Mouse (Mus musculus) stomach, embryonic 16.5 days (tissue): ENCODE data around the gene Slc11a2. TPM values are rescaled to one million over a fixed set of nuclear protein-coding genes. Genes with fewer than 3 reads are reported as not detected.

Experiments
- ATAC-seq: fragments of 200-750 bp; cut with Nextera tagmentation; 2 replicates; pipeline ENCODE4 v1.8.0; 2017; ENCODE audit warnings: moderate number of reproducible peaks, moderate TSS enrichment; ENCODE audit not compliant: insufficient read depth, low FRiP score
- H3K27ac ChIP-seq: fragments of 300-500 bp; sonication (generic); 2 replicates; pipeline ENCODE4 v1.5.1; 2014; ENCODE audit warnings: low read length
- H3K27me3 ChIP-seq: fragments of 300-500 bp; sonication (generic); 2 replicates; pipeline ENCODE4 v1.6.1; 2014; ENCODE audit warnings: low read length, control low read depth, mixed read lengths; ENCODE audit not compliant: control insufficient read depth, insufficient read depth
- H3K36me3 ChIP-seq: fragments of 300-500 bp; sonication (generic); 2 replicates; pipeline ENCODE4 v1.6.1; 2014; ENCODE audit warnings: low read length; ENCODE audit not compliant: control insufficient read depth, insufficient read depth
- H3K4me1 ChIP-seq: fragments of 300-500 bp; sonication (generic); 2 replicates; pipeline ENCODE4 v1.6.1; 2014; ENCODE audit warnings: low read length, control low read depth, mixed read lengths; ENCODE audit not compliant: control insufficient read depth, insufficient read depth
- H3K4me2 ChIP-seq: fragments of 300-500 bp; sonication (generic); 2 replicates; pipeline ENCODE4 v1.6.1; 2014; ENCODE audit warnings: low read depth, low read length, mixed read lengths
- H3K4me3 ChIP-seq: fragments of 300-500 bp; sonication (generic); replicated peaks from 2 replicates; pipeline ENCODE4 v1.5.1; 2014; ENCODE audit warnings: mild to moderate bottlenecking, low read length
- H3K9ac ChIP-seq: fragments of 300-500 bp; sonication (generic); 2 replicates; pipeline ENCODE4 v1.6.1; 2014; ENCODE audit warnings: low read length
- H3K9me3 ChIP-seq: fragments of 300-500 bp; sonication (generic); replicated peaks from 2 replicates; pipeline ENCODE4 v1.6.1; 2016; ENCODE audit warnings: low read length, control low read depth; ENCODE audit not compliant: control insufficient read depth
- WGBS: fragments of 180-500 bp; shearing (Covaris S2); extraction: QIAGEN DNeasy Blood & Tissue Kit; methylation state at CpG from one replicate; pipeline ENCODE4 v1.1.7; 2014; 5-methylcytosine and 5-hydroxymethylcytosine counted together
- polyA plus RNA-seq: library from polyadenylated mRNA; unstranded; fragments of >200 nt; fragmentation: Nextera tagmentation; extraction: Ambion mirVana; gene quantifications from 2 replicates; pipeline ENCODE4 v1.2.1, GENCODE M21; 2015

The Slc11a2 gene
- polyA plus RNA-seq, 1 experiment from 2014 or later, result 28.3 TPM

DNA sequence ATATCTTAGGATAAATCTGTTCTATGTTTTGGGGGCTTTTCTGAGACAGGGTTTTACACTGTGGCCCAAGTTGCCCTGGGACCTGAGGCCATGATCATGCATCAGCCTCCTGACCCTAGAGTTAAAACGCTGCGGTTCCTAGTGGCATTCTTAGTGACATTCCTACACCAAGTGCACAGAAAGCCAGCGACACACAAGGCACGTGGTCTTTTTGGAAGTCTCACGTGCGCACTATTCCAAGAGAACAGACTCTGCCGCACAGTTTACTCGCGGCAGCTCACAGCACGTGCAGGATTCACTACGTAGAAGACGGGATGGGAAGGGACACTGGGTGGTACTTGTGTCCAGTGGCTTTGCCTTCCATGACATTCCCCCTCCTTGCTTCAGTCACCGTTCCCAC is 9.9 kb downstream of the Slc11a2 start:
- no peak overlapping the region for H3K9ac ChIP-seq
- H3K36me3 ChIP-seq, result no peaks in the 10 kb centered on the region
- no peak overlapping the region for H3K27ac ChIP-seq
- WGBS, result 91% methylated on average over 13 of the region's 13 CpGs
- no peak for ATAC-seq
- peaks cover 19% of the 10 kb centered on the region for H3K4me1 ChIP-seq
- no peaks in the 10 kb centered on the region for H3K27me3 ChIP-seq
- H3K9me3 ChIP-seq, result no peaks in the 10 kb centered on the region
- H3K4me2 ChIP-seq, result no peak overlapping the region
- H3K4me3 ChIP-seq, result no peak overlapping the region

DNA sequence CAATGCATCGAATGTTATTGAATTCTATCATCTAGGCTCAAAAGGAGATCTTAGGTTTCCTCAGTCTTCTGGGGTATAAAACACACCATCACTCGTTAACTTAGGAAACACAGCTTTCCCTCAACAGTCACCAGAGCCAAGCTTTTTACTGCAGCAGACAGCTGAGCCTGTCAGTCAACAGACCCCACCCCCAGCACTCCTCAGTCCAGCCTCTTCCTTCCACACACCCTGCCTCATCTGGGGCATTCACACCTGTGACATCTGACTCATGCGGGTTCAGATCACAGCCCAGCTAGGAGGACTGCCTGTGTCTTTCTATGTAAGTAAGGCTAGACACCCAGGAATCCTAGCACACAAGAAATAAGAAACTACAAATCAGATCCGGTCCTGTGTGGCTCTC is 10.9 kb downstream of the Slc11a2 start:
- H3K4me3 ChIP-seq, result no peak overlapping the region
- no peak overlapping the region for H3K27ac ChIP-seq
- ATAC-seq, result no peak; the same call in 1 of the 2 replicates
- H3K9me3 ChIP-seq, result no peaks in the 10 kb centered on the region
- 52% methylated on average over 4 of the region's 4 CpGs for WGBS
- peaks cover 12% of the 10 kb centered on the region; the same call in 1 of the 2 replicates for H3K4me1 ChIP-seq
- no peaks in the 10 kb centered on the region for H3K36me3 ChIP-seq
- no peak overlapping the region for H3K9ac ChIP-seq
- H3K4me2 ChIP-seq, result no peak overlapping the region
- H3K27me3 ChIP-seq, result no peaks in the 10 kb centered on the region

DNA sequence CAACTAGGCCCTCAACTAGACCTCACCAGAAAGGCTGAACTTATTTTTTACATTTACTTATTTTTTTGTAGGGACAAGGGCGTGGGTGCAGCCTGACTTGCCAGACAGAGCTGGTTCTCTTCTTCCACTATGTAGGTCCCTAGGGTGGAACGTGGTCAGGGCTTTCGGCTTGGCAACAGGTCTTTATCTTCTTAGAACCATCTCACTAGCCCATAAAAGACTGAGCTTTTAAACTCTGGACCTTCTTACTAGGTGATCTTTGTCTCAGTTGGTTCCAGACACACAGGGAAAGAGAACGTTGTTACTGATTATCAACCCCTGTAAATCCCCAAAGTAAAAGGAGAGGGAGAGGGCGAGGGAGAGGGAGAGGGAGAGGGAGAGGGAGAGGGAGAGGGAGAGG is 11.6 kb downstream of the Slc11a2 start:
- no peaks in the 10 kb centered on the region for H3K9me3 ChIP-seq
- ATAC-seq, result no peak
- peaks cover 11% of the 10 kb centered on the region; the same call in 1 of the 2 replicates for H3K4me1 ChIP-seq
- WGBS, result 73% methylated on average over 4 of the region's 5 CpGs
- H3K36me3 ChIP-seq, result no peaks in the 10 kb centered on the region
- H3K27ac ChIP-seq, result no peak overlapping the region
- no peak overlapping the region for H3K4me2 ChIP-seq
- H3K4me3 ChIP-seq, result no peak overlapping the region
- H3K9ac ChIP-seq, result no peak overlapping the region
- H3K27me3 ChIP-seq, result no peaks in the 10 kb centered on the region

DNA sequence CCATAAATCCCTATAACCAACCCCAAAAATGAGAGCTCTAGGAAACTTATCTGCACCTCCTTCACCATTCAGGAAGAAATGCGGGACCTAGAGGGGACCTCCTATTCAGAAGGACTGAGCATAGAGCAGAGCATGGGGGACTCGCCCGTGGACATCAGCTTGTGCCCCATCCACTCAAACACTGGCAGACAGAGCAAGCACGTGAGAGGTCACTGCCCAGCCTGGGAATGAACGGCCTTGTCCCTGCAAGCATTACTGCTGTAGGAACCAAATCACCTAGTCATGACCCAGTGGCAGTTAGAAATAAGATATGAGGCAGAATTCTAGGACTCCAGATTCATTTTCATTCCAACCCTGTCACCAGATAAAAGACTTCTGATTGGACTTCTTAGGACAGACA is 13.1 kb downstream of the Slc11a2 start:
- H3K27ac ChIP-seq, result no peak overlapping the region
- no peak overlapping the region for H3K9ac ChIP-seq
- 85% methylated on average over 5 of the region's 5 CpGs for WGBS
- no peak overlapping the region for H3K4me2 ChIP-seq
- no peak overlapping the region for H3K4me3 ChIP-seq
- no peaks in the 10 kb centered on the region for H3K27me3 ChIP-seq
- no peaks in the 10 kb centered on the region for H3K9me3 ChIP-seq
- H3K36me3 ChIP-seq, result no peaks in the 10 kb centered on the region
- H3K4me1 ChIP-seq, result peaks cover 7% of the 10 kb centered on the region; the same call in 1 of the 2 replicates
- ATAC-seq, result no peak

DNA sequence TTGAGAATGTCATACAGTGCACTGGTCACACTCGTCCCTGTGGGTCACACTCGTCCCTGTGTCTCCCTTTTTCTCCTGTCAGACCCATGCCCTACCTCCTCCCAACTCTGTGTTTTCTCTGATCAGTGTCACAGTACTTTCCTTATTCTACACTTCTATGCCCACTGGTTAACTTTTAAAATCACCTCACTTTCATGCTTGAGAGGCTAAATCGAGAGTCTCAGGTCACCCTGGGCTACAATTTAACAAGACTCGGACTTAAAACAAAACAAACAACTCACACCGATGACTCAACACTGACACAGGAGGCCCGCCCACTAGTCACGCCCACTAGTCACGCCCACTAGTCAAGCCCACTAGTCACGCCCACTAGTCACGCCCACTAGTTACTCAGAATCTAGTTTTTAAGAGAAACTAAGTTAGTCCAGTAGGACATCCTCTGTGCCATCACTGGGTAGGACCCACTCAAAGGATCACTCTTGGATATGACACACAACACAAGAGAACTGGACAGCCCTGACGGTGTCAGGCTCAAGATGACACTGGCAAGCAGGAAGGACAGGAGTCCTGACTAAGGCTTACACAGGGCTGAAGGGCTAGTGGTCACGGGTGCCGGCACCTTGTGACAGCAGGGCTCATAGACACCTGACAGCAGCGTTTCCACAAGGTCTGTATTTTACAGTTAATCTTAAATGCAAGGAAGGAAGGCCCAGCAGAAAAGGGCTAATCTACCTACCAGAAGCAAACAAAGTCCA is 13.8 kb downstream of the Slc11a2 start:
- no peaks in the 10 kb centered on the region for H3K9me3 ChIP-seq
- no peaks in the 10 kb centered on the region for H3K36me3 ChIP-seq
- peaks cover 7% of the 10 kb centered on the region; the same call in 1 of the 2 replicates for H3K4me1 ChIP-seq
- H3K4me3 ChIP-seq, result no peak overlapping the region
- no peak overlapping the region for H3K9ac ChIP-seq
- H3K27ac ChIP-seq, result peak overlapping the region; percentile 26; the same call in 1 of the 2 replicates
- whole genome bisulfite sequencing, result 51% methylated on average over 14 of the region's 14 CpGs
- ATAC-seq, result peak; percentile 69; the same call in 1 of the 2 replicates
- H3K27me3 ChIP-seq, result no peaks in the 10 kb centered on the region
- H3K4me2 ChIP-seq, result no peak overlapping the region

DNA sequence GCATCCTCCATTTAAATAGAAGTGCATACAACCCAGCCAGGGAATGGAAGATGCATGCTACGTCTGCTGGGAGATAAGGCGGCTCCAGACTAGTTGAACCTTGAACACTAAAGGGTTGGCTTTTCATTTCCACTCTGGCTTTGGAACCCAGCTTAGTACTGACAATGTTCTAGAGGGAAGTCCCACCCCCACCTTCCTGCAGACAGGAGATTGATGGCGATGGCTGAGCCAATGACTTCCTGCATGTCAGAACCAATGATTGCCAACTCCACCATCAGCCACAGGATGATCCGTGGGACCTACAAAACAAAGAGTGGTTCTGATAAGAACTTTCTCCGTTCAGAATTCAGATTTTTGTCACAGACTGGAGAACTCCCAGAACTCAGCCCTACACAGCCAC is 18.8 kb downstream of the Slc11a2 start:
- Histone ChIP-seq H3K4me1 (peaks cover under 1% of the 10 kb centered on the region; the same call in 1 of the 2 replicates), H3K27me3 (no peaks in the 10 kb centered on the region), H3K9me3 (no peaks in the 10 kb centered on the region), H3K36me3 (peaks cover 3% of the 10 kb centered on the region; the same call in 1 of the 2 replicates), H3K27ac (no peak overlapping the region), H3K4me3 (no peak overlapping the region), H3K9ac (no peak overlapping the region), H3K4me2 (no peak overlapping the region)
- WGBS, result 70% methylated on average over 5 of the region's 5 CpGs
- ATAC-seq, result no peak

DNA sequence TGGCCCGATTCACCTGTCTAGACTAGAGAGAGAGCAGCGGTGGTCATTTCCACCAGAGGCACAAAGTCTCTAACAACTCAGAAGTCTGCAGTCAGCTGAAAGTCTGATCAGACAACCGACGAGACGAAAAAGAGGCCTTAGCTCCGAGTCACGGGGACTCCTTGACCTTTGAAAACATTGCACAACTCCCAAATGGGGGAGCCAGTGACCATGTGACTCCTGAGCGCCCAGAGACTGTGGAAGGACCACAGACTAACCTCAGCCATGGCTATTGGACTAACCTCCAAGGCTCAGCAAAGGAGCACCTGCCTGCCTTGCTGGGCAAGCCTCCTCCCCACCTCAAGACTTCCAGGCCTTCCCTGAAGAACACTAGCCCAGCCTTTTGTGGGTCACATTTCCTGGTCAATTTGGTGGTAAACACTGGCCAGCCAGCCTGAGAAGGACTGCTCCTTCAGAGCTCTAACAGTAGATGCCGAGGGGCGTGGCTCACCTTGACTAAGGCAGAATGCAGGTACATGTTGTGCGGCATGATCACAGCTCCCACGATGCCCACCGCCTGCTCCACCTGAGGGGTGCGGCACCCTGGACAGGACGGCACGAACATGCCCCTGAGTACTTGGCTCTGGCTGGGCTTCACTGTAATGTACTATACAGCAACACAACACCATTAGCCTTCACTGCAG is 21.4 kb downstream of the Slc11a2 start:
- Histone ChIP-seq H3K4me3 (no peak overlapping the region), H3K27me3 (no peaks in the 10 kb centered on the region), H3K4me1 (no peaks in the 10 kb centered on the region), H3K4me2 (no peak overlapping the region), H3K36me3 (peaks cover 19% of the 10 kb centered on the region; the same call in 1 of the 2 replicates), H3K27ac (no peak overlapping the region), H3K9ac (no peak overlapping the region), H3K9me3 (no peaks in the 10 kb centered on the region)
- ATAC-seq, result 0 out of 2 replicates have a peak, but pooled peaks have one; percentile 11
- WGBS, result 82% methylated on average over 16 of the region's 16 CpGs

DNA sequence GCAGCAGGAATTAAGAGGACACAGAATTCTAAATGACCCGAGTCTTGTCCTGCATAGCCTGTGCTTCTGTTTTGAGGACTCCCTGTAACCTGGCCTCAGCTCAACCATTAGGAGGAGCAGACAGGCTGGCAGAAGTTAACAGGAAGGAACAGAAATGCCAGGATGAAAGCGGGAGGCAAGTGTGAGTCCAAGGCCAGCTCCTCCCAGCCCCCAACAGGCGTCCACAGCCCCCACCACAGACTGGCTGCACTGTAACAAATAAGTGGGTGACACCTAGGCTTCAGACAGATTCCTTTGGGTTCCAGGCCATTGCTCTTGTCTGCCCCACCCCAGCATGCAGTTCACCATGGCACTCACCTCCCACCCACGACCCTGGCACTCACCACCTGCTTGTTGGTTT is 22.1 kb downstream of the Slc11a2 start:
- H3K27ac ChIP-seq, result no peak overlapping the region

DNA sequence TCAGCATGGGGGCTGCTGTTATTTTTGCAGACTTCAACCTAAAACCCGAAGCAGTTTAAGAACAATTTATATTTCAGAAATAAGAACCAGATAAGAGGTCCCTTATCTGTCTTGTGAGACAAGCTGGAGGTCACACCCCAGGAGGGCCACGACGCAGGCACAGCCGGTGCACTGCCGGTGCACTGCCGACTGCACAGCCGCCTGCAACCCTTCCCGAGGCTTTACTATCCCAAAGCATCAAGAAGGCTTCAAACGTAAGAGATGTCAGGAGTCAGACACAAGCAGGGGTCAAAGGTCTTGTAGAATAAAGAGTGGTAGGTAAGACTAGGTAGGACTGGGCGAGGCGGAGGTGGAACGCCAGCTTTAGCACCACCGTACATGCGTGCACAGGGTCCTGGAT is 22.5 kb downstream of the Slc11a2 start:
- 80% methylated on average over 14 of the region's 14 CpGs for WGBS
- H3K27ac ChIP-seq, result no peak overlapping the region

More for the DNA sequence above, 22.1 kb downstream of the Slc11a2 start:
- 80% methylated on average over 4 of the region's 4 CpGs for WGBS
- H3K9me3 ChIP-seq, result no peaks in the 10 kb centered on the region
- no peak overlapping the region for H3K4me3 ChIP-seq
- no peaks in the 10 kb centered on the region for H3K4me1 ChIP-seq
- no peak overlapping the region for H3K4me2 ChIP-seq
- H3K36me3 ChIP-seq, result peaks cover 19% of the 10 kb centered on the region; the same call in 1 of the 2 replicates
- no peaks in the 10 kb centered on the region for H3K27me3 ChIP-seq
- ATAC-seq, result no peak
- no peak overlapping the region for H3K9ac ChIP-seq

More for the DNA sequence above, 22.5 kb downstream of the Slc11a2 start:
- Histone ChIP-seq H3K27me3 (no peaks in the 10 kb centered on the region), H3K9me3 (no peaks in the 10 kb centered on the region), H3K4me2 (no peak overlapping the region), H3K36me3 (peaks cover 19% of the 10 kb centered on the region; the same call in 1 of the 2 replicates), H3K4me3 (no peak overlapping the region), H3K4me1 (no peaks in the 10 kb centered on the region), H3K9ac (no peak overlapping the region)
- no peak for ATAC-seq
